Mouse (Mus musculus) heart, adult 9 months (tissue): ENCODE measurements at regions not wholly inside any gene's neighbourhood (a gene's known extent, or its start where the extent isn't known, plus 50 kb on each side); places are given as distances from the start of the nearest gene placed in this dataset.
"Not testable (repeated sequence)": the region's sequence is repeated elsewhere in the genome, so short reads cannot be mapped to it uniquely, and the experiment has no call there.

Source experiments
- DNase-seq, 2 experiments: peaks; one replicate each; pipeline ENCODE4 v3.0.0; 2022; ENCODE audit warnings: low spot score in 2 of 2

- no peak for DNase-seq
Measured at GRCm38 (mm10) chr12:77852595-77853577, 341.2 kb upstream of the Gm6657 start.

- DNase-seq = no peak
Measured at GRCm38 (mm10) chr12:77854281-77855075, 339.6 kb upstream of the Gm6657 start.

- DNase-seq = no peak
Measured at GRCm38 (mm10) chr12:77855796-77856195, 338.2 kb upstream of the Gm6657 start.

DNA sequence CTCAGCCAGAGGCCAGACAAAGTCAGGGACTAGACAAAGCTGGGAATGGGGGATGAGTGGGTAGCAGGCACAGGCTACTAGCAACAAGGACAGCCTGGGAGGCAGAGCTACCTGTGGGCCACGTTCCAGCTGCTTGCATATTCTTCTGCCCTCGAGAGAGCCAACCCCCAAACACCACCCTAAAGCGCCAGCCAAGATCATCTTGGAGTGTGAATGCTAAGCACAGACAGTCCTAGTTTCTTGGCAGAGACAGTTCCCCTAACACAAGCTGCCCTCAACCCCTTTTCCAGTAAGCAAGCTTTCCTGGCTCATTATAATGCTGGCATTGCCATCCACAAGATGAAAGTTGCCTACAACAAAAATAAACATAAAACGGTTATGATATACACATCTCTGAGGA, 336.8 kb upstream of the Gm6657 start:
- no peak for DNase-seq

DNA sequence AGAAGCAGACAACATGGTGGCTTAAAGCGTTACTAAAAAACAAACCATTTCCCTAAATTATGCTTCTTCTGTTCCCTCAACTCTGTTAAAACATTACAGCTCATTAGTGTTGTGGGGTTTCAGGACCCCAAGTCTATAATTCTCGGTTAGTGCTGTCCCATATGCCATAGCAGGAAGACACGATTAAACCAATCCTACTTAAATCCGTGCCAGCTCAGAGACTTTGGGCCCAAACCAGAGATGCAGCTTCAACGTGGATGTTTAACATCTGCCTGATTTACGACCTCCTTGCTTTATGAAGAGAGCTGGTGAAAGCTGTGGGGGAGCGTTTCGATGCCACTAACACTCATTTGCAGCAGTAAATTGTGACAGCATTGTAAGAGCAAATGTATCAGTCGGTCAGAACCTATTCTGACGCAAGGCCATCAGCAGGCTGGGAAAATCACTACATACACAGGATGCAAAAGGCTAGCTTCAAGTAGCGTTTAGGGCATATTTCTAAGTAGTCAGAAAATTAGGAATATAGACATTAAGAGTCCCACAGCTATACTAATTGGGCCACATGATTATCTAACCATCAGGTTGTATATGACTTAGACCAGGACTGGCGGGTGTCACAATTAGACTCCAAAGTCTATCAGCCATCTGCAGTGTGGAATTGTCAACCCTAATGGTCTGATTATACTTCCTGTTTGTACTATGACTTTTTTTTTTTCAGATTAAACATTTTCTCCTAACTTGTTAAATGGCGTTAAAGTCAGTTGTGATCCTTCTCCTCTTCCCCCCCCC, 333.1 kb upstream of the Gm6657 start:
- no peak for DNase-seq

- DNase-seq = no peak
Measured at GRCm38 (mm10) chr12:77867947-77868495, 326.0 kb upstream of the Gm6657 start.

- no peak for DNase-seq
Measured at GRCm38 (mm10) chr12:77869296-77869695, 324.7 kb upstream of the Gm6657 start.

GRCm38 (mm10) chr12:77887335-77887734, 306.7 kb upstream of the Gm6657 start:
- no peak for DNase-seq

DNA sequence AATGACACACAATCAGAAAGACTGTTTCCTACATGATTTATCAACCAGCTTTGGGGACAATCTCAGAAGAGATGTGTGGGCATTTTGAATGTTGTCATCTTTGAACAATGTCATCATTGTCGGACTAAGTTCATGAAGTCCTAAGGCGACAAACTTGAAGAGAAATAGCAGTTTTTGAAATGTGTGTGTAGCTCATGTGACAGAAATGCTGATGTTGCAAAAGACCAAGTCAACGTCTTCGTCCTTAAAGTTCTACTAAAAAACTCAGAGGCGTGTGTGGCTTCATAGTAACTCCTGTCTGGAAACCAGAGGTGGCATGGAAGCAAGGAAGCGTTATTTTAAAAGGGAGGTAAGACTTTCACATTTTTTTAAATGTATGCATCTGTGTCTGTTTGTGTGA, 302.6 kb upstream of the Gm6657 start:
- DNase-seq = no peak

DNA sequence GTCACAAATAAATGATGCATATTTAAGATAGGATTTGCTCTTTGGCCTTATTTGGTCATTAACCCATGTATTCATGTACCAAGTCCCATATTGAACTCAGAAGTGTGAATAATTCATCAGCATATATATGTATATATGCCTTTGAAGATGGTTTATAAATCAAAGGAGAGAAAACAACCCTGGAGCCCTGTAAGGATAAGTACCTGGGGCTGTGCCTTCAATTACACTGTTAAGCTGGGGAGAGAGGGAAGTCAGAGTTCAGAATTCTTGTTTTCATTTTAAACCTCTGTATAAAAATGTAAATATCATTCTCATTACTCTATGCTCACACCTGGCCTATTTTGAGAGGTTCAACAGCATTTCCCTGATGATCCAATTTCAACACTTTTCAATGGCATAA, 299.8 kb upstream of the Gm6657 start:
- no peak for DNase-seq

GRCm38 (mm10) chr12:77895508-77895907, 298.5 kb upstream of the Gm6657 start:
- DNase-seq = no peak

DNA sequence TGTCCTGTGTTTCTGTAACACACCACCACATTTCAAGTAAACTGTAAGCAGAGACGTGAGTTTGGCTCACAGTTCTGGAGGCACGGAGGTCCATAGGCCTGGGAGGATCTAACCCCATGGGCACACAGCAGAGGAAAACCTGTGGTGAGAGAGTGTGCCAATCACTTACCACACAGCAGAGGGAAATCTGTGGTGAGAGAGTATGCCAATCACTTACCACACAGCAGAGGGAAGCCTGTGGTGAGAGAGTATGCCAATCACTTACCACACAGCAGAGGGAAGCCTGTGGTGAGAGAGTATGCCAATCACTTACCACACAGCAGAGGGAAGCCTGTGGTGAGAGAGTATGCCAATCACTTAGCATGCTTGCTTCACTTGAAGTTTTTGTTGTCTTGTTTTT, 295.1 kb upstream of the Gm6657 start:
- not testable (repeated sequence) for DNase-seq

GRCm38 (mm10) chr12:77901254-77901653, 292.8 kb upstream of the Gm6657 start:
- no peak for DNase-seq

DNA sequence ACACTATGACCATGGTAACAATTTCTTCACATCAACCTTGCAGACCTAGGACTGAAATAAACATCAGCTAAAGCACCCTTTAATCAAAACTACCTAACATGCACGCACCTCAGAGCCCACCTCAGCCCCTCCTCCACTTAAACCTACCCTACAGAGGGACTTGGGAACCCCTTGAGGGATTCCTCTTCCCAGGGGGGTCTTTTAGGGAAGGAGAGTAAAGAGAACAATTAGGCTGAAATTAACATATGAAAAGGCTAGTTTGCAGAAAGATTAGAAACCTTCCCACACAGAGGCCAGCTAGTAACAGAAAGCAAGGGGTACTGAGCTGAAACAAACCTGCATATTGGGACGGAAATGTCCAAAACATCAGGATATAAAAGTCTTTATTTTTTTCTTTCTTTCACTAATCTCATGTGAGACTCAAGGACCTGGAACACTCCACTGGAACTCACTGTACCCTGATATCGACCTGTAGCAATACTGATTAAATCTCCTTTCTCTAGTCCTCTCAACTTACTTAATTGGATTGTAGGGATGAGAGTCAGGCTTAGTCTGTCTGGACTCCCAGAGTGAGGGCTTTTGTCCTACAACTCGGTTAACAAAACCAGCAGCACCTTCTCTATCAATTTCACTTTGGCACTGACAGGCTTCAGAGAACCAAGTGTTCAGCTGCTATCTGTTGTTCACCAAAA, 281.0 kb upstream of the Gm6657 start:
- DNase-seq = no peak

GRCm38 (mm10) chr12:77928729-77929128, 265.3 kb upstream of the Gm6657 start:
- no peak for DNase-seq

DNA sequence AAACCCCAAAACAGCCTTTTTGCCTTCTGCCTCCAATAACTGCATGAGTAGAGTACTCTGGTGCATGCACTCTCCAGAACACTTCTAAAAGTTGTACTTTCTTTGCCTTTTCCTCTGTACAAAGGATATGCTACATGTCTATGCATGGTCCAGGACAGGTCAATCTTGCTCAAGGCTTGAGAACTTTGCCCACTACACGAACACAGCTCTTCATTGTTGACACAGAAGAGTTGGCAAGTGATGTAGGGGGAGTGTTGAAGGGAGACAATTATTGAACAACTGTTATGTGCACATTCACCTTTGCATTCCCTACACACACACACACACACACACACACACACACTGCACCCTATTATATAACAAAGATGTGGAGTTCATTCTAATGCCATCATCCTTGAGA, 264.5 kb upstream of the Gm6657 start:
- no peak for DNase-seq

GRCm38 (mm10) chr12:77943960-77944359, 250.1 kb upstream of the Gm6657 start:
- DNase-seq = no peak

GRCm38 (mm10) chr12:77949474-77950017, 244.5 kb upstream of the Gm6657 start:
- no peak for DNase-seq

DNA sequence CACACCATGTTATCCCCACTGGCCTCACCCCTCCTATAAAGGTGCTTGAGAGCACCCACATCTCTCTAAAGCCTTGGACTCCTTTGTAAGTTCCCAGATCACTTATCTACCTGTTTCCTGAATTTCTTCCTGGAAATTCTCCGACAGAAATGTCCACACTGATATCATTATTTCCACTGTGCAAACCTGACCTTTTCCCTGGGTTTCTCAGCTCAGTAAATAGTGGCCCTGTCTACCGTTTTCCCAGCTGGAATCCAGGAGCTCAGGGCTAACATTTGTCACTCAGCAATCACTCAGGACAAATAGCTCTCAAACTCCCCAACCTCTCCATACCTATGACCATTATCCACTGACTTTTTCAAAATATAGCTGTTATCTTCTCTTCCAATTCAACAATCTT, 241.6 kb upstream of the Gm6657 start:
- no peak for DNase-seq

DNA sequence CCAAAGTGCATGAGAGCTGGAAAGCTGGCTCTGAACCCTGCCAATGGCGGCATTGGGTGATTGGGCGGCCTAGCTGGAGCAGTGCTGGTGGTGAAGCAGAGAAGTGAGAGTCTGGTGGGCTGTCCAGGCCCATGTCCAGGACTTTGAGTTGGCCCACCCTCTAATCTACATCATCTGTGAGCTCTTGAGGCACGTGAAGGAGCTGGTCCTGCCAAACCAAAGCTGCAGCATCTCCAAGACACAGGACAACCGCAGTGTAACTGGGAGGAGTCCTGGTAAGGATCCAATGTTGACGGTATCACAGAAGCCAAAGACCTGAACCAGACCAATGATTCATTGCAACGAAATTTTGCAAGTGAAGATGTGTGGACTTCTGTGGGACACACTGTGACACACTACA, 231.4 kb upstream of the Gm6657 start:
- peak; percentile 3 to 7 for DNase-seq

DNA sequence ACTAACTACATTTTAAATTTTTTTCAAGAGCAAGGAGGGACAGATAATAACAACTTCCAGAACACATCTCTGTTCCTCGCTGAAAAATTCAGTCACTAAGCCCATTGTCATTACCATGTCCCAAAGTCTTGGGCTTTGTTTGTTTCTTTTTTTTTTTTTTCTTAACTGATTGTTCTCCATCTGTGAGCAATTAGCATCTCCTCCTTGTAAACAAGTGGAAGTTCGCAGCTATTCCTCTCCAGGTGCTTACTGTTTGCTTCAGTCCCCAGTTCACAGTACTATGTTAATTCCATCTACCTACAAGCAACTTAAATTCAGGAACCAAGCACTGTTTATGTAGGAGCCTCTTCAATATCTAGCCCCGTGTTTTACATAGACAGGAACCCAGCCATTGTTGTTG, 225.5 kb upstream of the Gm6657 start:
- DNase-seq = no peak
